Mouse (Mus musculus): ENCODE data around the gene Nlk. TPM values are rescaled to one million over a fixed set of nuclear protein-coding genes. Genes with fewer than 3 reads are reported as not detected.
"Not testable (repeated sequence)": the region's sequence is repeated elsewhere in the genome, so short reads cannot be mapped to it uniquely, and the experiment has no call there.

Gene Nlk
- polyA plus RNA-seq, 1 experiment = 5.0 TPM

GRCm38 (mm10) chr11:78663916-78664315 is 33.3 kb downstream of the Nlk start:
- no peak overlapping the region for H3K4me2 ChIP-seq (ENCODE audit: low read depth)
- H3K27me3 ChIP-seq (ENCODE audit: control insufficient read depth, insufficient read depth, insufficient read length) = no peaks in the 10 kb centered on the region
- no peak overlapping the region for H3ac ChIP-seq (ENCODE audit: control insufficient read depth, insufficient read length)
- no peak overlapping the region for H3K4me3 ChIP-seq
- TF ChIP-seq REST (IDR thresholded peaks at IDR 0.05; ENCODE audit: insufficient read depth, insufficient read length) (no peak), TCF3 (IDR thresholded peaks at IDR 0.05; ENCODE audit: insufficient read length, low read depth) (no peak), MYOG (IDR thresholded peaks at IDR 0.05; ENCODE audit: control insufficient read depth in 1 of 3, insufficient read depth in 1 of 3, insufficient read length in 2 of 3, low read depth in 2 of 3) (no peak), MYOD1 (IDR thresholded peaks at IDR 0.05; ENCODE audit: control insufficient read depth in 1 of 3, insufficient read length in 2 of 3, low read depth in 2 of 3) (no peak), E2F4 (IDR thresholded peaks at IDR 0.05; ENCODE audit: insufficient read depth) (no peak), SRF (IDR thresholded peaks at IDR 0.05; ENCODE audit: control insufficient read depth, insufficient read length, low read depth) (no peak), POLR2AphosphoS2 (IDR thresholded peaks at IDR 0.05; ENCODE audit: insufficient read length, low read depth) (no peak), TCF12 (IDR thresholded peaks at IDR 0.05; ENCODE audit: insufficient read depth, poor library complexity, severe bottlenecking) (no peak), POLR2A (IDR thresholded peaks at IDR 0.05; ENCODE audit: insufficient read length, low read depth) (no peak), USF1 (IDR thresholded peaks at IDR 0.05; ENCODE audit: low read depth) (no peak), CEBPB (IDR thresholded peaks at IDR 0.05; ENCODE audit: insufficient read depth, poor library complexity, severe bottlenecking) (no peak)
- H3K36me3 ChIP-seq (ENCODE audit: control insufficient read depth, insufficient read depth) = no peaks in the 10 kb centered on the region
- peaks cover 36% of the 10 kb centered on the region for H3K79me2 ChIP-seq (ENCODE audit: control insufficient read depth, insufficient read depth)

- H3K36me3 ChIP-seq (ENCODE audit: control insufficient read depth, insufficient read depth) = no peaks in the 10 kb centered on the region
- TF ChIP-seq USF1 (IDR thresholded peaks at IDR 0.05; ENCODE audit: low read depth) (no peak), MAX (IDR thresholded peaks at IDR 0.05; ENCODE audit: low read depth) (no peak), MYOD1 (IDR thresholded peaks at IDR 0.05; ENCODE audit: control insufficient read depth in 1 of 3, insufficient read length in 2 of 3, low read depth in 2 of 3) (no peak), TCF12 (IDR thresholded peaks at IDR 0.05; ENCODE audit: insufficient read depth, poor library complexity, severe bottlenecking) (no peak), E2F4 (IDR thresholded peaks at IDR 0.05; ENCODE audit: insufficient read depth) (no peak), MYOG (IDR thresholded peaks at IDR 0.05; ENCODE audit: control insufficient read depth in 1 of 3, insufficient read depth in 1 of 3, insufficient read length in 2 of 3, low read depth in 2 of 3) (no peak), CEBPB (IDR thresholded peaks at IDR 0.05; ENCODE audit: insufficient read depth, poor library complexity, severe bottlenecking) (no peak)
Measured at GRCm38 (mm10) chr11:78649143-78649542, 48.0 kb downstream of the Nlk start.

GRCm38 (mm10) chr11:78648405-78648804 is 48.8 kb downstream of the Nlk start:
- not testable (repeated sequence) for H3K79me2 ChIP-seq (ENCODE audit: control insufficient read depth, insufficient read depth); H3ac ChIP-seq (ENCODE audit: control insufficient read depth, insufficient read length); H3K27me3 ChIP-seq (ENCODE audit: control insufficient read depth, insufficient read depth, insufficient read length); H3K4me3 ChIP-seq; H3K36me3 ChIP-seq (ENCODE audit: control insufficient read depth, insufficient read depth); H3K4me2 ChIP-seq (ENCODE audit: low read depth)

More at GRCm38 (mm10) chr11:78649143-78649542, 48.0 kb downstream of the Nlk start:
- Histone ChIP-seq H3K27me3 (ENCODE audit: control insufficient read depth, insufficient read depth, insufficient read length) (no peaks in the 10 kb centered on the region), H3ac (ENCODE audit: control insufficient read depth, insufficient read length) (no peak overlapping the region), H3K4me3 (no peak overlapping the region), H3K79me2 (ENCODE audit: control insufficient read depth, insufficient read depth) (peaks cover 9% of the 10 kb centered on the region), H3K4me2 (ENCODE audit: low read depth) (no peak overlapping the region)

- Histone ChIP-seq H3K4me3 (no peak overlapping the region), H3K36me3 (ENCODE audit: control insufficient read depth, insufficient read depth) (no peaks in the 10 kb centered on the region), H3K4me2 (ENCODE audit: low read depth) (no peak overlapping the region), H3ac (ENCODE audit: control insufficient read depth, insufficient read length) (no peak overlapping the region), H3K79me2 (ENCODE audit: control insufficient read depth, insufficient read depth) (no peaks in the 10 kb centered on the region), H3K27me3 (ENCODE audit: control insufficient read depth, insufficient read depth, insufficient read length) (no peaks in the 10 kb centered on the region)
- TF ChIP-seq REST (IDR thresholded peaks at IDR 0.05; ENCODE audit: insufficient read depth, insufficient read length) (no peak), POLR2A (IDR thresholded peaks at IDR 0.05; ENCODE audit: insufficient read length, low read depth) (no peak), TCF3 (IDR thresholded peaks at IDR 0.05; ENCODE audit: insufficient read length, low read depth) (no peak), CEBPB (IDR thresholded peaks at IDR 0.05; ENCODE audit: insufficient read depth, poor library complexity, severe bottlenecking) (no peak), MAX (IDR thresholded peaks at IDR 0.05; ENCODE audit: low read depth) (no peak), SRF (IDR thresholded peaks at IDR 0.05; ENCODE audit: control insufficient read depth, insufficient read length, low read depth) (no peak), MYOD1 (IDR thresholded peaks at IDR 0.05; ENCODE audit: control insufficient read depth in 1 of 3, insufficient read length in 2 of 3, low read depth in 2 of 3) (no peak)
Measured at GRCm38 (mm10) chr11:78643746-78644145, 53.4 kb downstream of the Nlk start.

GRCm38 (mm10) chr11:78642151-78642550 is 55.0 kb downstream of the Nlk start:
- Histone ChIP-seq H3ac (ENCODE audit: control insufficient read depth, insufficient read length) (no peak overlapping the region), H3K27me3 (ENCODE audit: control insufficient read depth, insufficient read depth, insufficient read length) (no peaks in the 10 kb centered on the region), H3K36me3 (ENCODE audit: control insufficient read depth, insufficient read depth) (peaks cover 5% of the 10 kb centered on the region), H3K4me2 (ENCODE audit: low read depth) (no peak overlapping the region), H3K4me3 (no peak overlapping the region), H3K79me2 (ENCODE audit: control insufficient read depth, insufficient read depth) (no peaks in the 10 kb centered on the region)
- TF ChIP-seq TCF12 (IDR thresholded peaks at IDR 0.05; ENCODE audit: insufficient read depth, poor library complexity, severe bottlenecking) (no peak), E2F4 (IDR thresholded peaks at IDR 0.05; ENCODE audit: insufficient read depth) (no peak), TCF3 (IDR thresholded peaks at IDR 0.05; ENCODE audit: insufficient read length, low read depth) (no peak), MAX (IDR thresholded peaks at IDR 0.05; ENCODE audit: low read depth) (no peak), POLR2A (IDR thresholded peaks at IDR 0.05; ENCODE audit: insufficient read length, low read depth) (no peak), REST (IDR thresholded peaks at IDR 0.05; ENCODE audit: insufficient read depth, insufficient read length) (no peak), POLR2AphosphoS2 (IDR thresholded peaks at IDR 0.05; ENCODE audit: insufficient read length, low read depth) (no peak), USF1 (IDR thresholded peaks at IDR 0.05; ENCODE audit: low read depth) (no peak), MYOG (IDR thresholded peaks at IDR 0.05; ENCODE audit: control insufficient read depth in 1 of 3, insufficient read depth in 1 of 3, insufficient read length in 2 of 3, low read depth in 2 of 3) (no peak), SRF (IDR thresholded peaks at IDR 0.05; ENCODE audit: control insufficient read depth, insufficient read length, low read depth) (no peak), CEBPB (IDR thresholded peaks at IDR 0.05; ENCODE audit: insufficient read depth, poor library complexity, severe bottlenecking) (no peak), MYOD1 (IDR thresholded peaks at IDR 0.05; ENCODE audit: control insufficient read depth in 1 of 3, insufficient read length in 2 of 3, low read depth in 2 of 3) (no peak)
